ENCODE assay signal across 20 mouse cellular contexts in the genomic region with DNA sequence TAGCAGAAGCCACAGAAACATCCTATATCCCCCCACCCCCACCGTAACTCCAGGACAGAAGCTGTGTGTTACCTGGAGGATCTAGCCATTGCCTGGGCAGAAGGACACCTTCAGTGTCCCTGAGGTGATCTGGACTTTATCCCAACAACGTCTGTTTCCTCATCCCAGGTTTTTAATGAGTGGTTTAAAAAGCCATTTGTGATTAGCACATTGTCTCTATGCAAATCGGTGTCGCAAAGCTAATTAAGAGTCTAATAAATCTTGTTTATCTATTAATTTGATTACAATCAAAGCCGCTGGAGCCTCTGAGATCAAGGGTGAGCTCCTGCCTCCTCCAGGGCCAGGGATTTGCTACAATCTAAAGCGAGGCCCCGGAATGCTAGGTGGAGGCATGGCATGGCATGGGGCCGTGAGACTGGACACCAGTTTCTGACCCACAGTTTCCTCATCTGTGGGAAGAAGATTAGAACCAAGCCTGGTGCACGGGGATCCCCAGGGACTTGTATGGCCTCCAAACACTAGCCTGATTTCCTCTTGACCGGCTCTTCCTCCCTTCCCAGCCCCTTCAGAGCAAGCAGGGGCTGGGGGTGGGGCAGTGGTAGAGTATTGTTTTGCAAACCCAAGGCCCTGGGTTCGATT. TPM values are rescaled to one million over a fixed set of nuclear protein-coding genes. Genes with fewer than 3 reads are reported as not detected.
A peak's percentile ranks its signal among the peaks of the same experiment; 100 is the strongest.
DNase-seq lines count a peak whose midpoint lies in the region; ATAC-seq and TF ChIP-seq lines count a peak whose summit lies in the region.
"Had no signal": no experiment of that assay in that cellular context is flagged by ENCODE, and none has a peak within 500 bp of the region (broad histone marks: within the 10 kb centered on the region; RNA-seq: fewer than 3 reads in every experiment).

No protein-coding gene starts in this region.

- TF ChIP-seq EP300 in liver, postnatal 0 days (IDR thresholded peaks at IDR 0.05; ENCODE audit: low read depth) = no peak
- TF ChIP-seq EP300 in heart, postnatal 0 days (IDR thresholded peaks at IDR 0.05; ENCODE audit: low read depth) = no peak

- H3K27me3 ChIP-seq in heart, embryonic 12.5 days (replicated peaks) = no peaks in the 10 kb centered on the region
- H3K27me3 ChIP-seq in liver, postnatal 0 days (ENCODE audit: insufficient read depth, low read length) = no peaks in the 10 kb centered on the region
- H3K27me3 ChIP-seq in spleen, adult 2 months (ENCODE audit: control insufficient read depth, insufficient read depth, low read length) = no peaks in the 10 kb centered on the region
- no peaks in the 10 kb centered on the region for H3K27me3 ChIP-seq in heart, postnatal 0 days (ENCODE audit: control insufficient read depth, insufficient read depth, low read length)
- H3K27me3 ChIP-seq: embryonic facial prominence, embryonic 13.5 days had no signal

- WGBS in heart, embryonic 12.5 days = 68% methylated on average over 11 of the region's 11 CpGs
- 60% methylated on average over 11 of the region's 11 CpGs for WGBS in liver, postnatal 0 days (ENCODE audit: insufficient replicate concordance)
- WGBS in spleen, adult 2 months = 69% methylated on average over 11 of the region's 11 CpGs
- 69% methylated on average over 11 of the region's 11 CpGs for WGBS in heart, postnatal 0 days

- H3K4me3 ChIP-seq in heart, embryonic 12.5 days = no peak overlapping the region
- no peak overlapping the region for H3K4me3 ChIP-seq in liver, postnatal 0 days (ENCODE audit: low read depth, low read length)
- H3K4me3 ChIP-seq in spleen, adult 2 months (ENCODE audit: extremely low read depth, insufficient read depth, insufficient read length) = no peak overlapping the region
- no peak overlapping the region for H3K4me3 ChIP-seq in heart, postnatal 0 days (ENCODE audit: low read depth, low read length)
- H3K4me3 ChIP-seq: embryonic facial prominence, embryonic 13.5 days; myocyte had no signal

- no peak for ATAC-seq in heart, embryonic 12.5 days (ENCODE audit: insufficient number of reproducible peaks, low FRiP score)
- no peak for ATAC-seq in liver, postnatal 0 days
- ATAC-seq in heart, postnatal 0 days (ENCODE audit: insufficient read depth, low read depth) = no peak
- ATAC-seq in erythroblast, adult 5-6 weeks (replicated peaks; ENCODE audit: low FRiP score, poor library complexity, severe bottlenecking) = no peak
- ATAC-seq: CD4-positive, CD25-positive, alpha-beta regulatory T cell, adult 4 months; hindbrain, postnatal 0 days had no signal

- no peak for TF ChIP-seq POLR2A in spleen, adult 2 months (IDR thresholded peaks at IDR 0.05; ENCODE audit: low read depth, low read length)

- no peaks in the 10 kb centered on the region for H3K9me3 ChIP-seq in heart, embryonic 12.5 days (replicated peaks)
- H3K9me3 ChIP-seq in liver, postnatal 0 days (ENCODE audit: low read length) = no peaks in the 10 kb centered on the region
- H3K9me3 ChIP-seq in heart, postnatal 0 days (replicated peaks; ENCODE audit: control insufficient read depth, low read length) = no peaks in the 10 kb centered on the region
- H3K9me3 ChIP-seq: embryonic facial prominence, embryonic 13.5 days had no signal

- H3K4me1 ChIP-seq in heart, embryonic 12.5 days (replicated peaks) = peaks cover 67% of the 10 kb centered on the region
- H3K4me1 ChIP-seq in liver, postnatal 0 days (ENCODE audit: insufficient read depth) = peaks cover 26% of the 10 kb centered on the region
- peaks cover 11% of the 10 kb centered on the region for H3K4me1 ChIP-seq in spleen, adult 2 months (ENCODE audit: control insufficient read depth, insufficient read depth, insufficient read length)
- peaks cover 28% of the 10 kb centered on the region for H3K4me1 ChIP-seq in heart, postnatal 0 days (ENCODE audit: control insufficient read depth, insufficient read depth)

- no peak overlapping the region for H3K4me2 ChIP-seq in heart, embryonic 12.5 days
- no peak overlapping the region for H3K4me2 ChIP-seq in liver, postnatal 0 days (ENCODE audit: low read depth, low read length)
- no peak overlapping the region for H3K4me2 ChIP-seq in heart, postnatal 0 days (ENCODE audit: low read depth, low read length)
- H3K4me2 ChIP-seq: embryonic facial prominence, embryonic 13.5 days had no signal

- intact Hi-C loops in heart, postnatal 25 days (cut with DNase I) = no loop called here

- peaks cover 60% of the 10 kb centered on the region for H3K36me3 ChIP-seq in heart, embryonic 12.5 days
- peaks cover 39% of the 10 kb centered on the region for H3K36me3 ChIP-seq in liver, postnatal 0 days (replicated peaks; ENCODE audit: insufficient read depth, low read length)
- H3K36me3 ChIP-seq in spleen, adult 2 months (ENCODE audit: control insufficient read depth, insufficient read depth, low read length) = peaks cover 24% of the 10 kb centered on the region
- H3K36me3 ChIP-seq in heart, postnatal 0 days (replicated peaks; ENCODE audit: control insufficient read depth, insufficient read depth, low read length) = peaks cover 37% of the 10 kb centered on the region
- H3K36me3 ChIP-seq: G1E had no signal

- peak overlapping the region; percentile 86 for H3K27ac ChIP-seq in heart, embryonic 12.5 days (ENCODE audit: poor library complexity, severe bottlenecking)
- 0 out of 2 replicates have a peak overlapping the region, but pooled peaks have one; percentile 16 for H3K27ac ChIP-seq in liver, postnatal 0 days (ENCODE audit: low read depth)
- H3K27ac ChIP-seq in spleen, adult 2 months (ENCODE audit: insufficient read depth, low read length) = 0 out of 2 replicates have a peak overlapping the region, but pooled peaks have one; percentile 14
- H3K27ac ChIP-seq in heart, postnatal 0 days (ENCODE audit: low read depth) = peak overlapping the region; percentile 89; the same call in 1 of the 2 replicates
- H3K27ac ChIP-seq: embryonic facial prominence, embryonic 13.5 days; hindbrain, postnatal 0 days; stomach, postnatal 0 days had no signal

- no peak overlapping the region for H3K9ac ChIP-seq in heart, embryonic 12.5 days
- H3K9ac ChIP-seq in liver, postnatal 0 days (replicated peaks) = no peak overlapping the region
- H3K9ac ChIP-seq in heart, postnatal 0 days (replicated peaks; ENCODE audit: low read depth, low read length) = no peak overlapping the region
- H3K9ac ChIP-seq: embryonic facial prominence, embryonic 13.5 days had no signal

- TF ChIP-seq CTCF in liver, postnatal 0 days (IDR thresholded peaks at IDR 0.05; ENCODE audit: low read depth) = no peak
- no peak for TF ChIP-seq CTCF in spleen, adult 2 months (IDR thresholded peaks at IDR 0.05; ENCODE audit: extremely low read depth, insufficient read depth, insufficient read length, insufficient replicate concordance)
- no peak for TF ChIP-seq CTCF in heart, postnatal 0 days (IDR thresholded peaks at IDR 0.05; ENCODE audit: low read depth)

- DNase-seq in heart, postnatal 25 days (ENCODE audit: low spot score) = no peak
- DNase-seq in liver, postnatal 0 days = no peak
- DNase-seq in liver = no peak
- DNase-seq in spleen, adult 2 months (ENCODE audit: low read depth in 1 of 2, low spot score in 2 of 2) = no peak
- DNase-seq in spleen, adult 18-20 months = no peak
- DNase-seq in heart, postnatal 0 days (ENCODE audit: low spot score) = no peak
- DNase-seq: adrenal gland, postnatal 14 days; cerebellum, postnatal 14 days; kidney, adult 18-20 months; kidney, postnatal 10 days; layer of hippocampus, postnatal 36 days; lung, adult 2 months had no signal

RNA-seq across cellular contexts. Expression of gene Ppif, which starts 54.7 kb away (rescaled TPM):
- 101 and 104 TPM in 2 replicates for polyA plus RNA-seq in heart, embryonic 12.5 days (2016; fragmentation: Nextera tagmentation; extraction: Ambion mirVana)
- 100 to 1,000 TPM; 277 to 296 TPM for total RNA-seq in heart, postnatal 25 days (2021)
- polyA plus RNA-seq in liver, postnatal 0 days (2015; fragmentation: Nextera tagmentation; extraction: Ambion mirVana) = 36.0 and 38.4 TPM in 2 replicates
- polyA plus RNA-seq in spleen, adult 2 months (2012; rRNA removed) = 50.4 and 68.4 TPM in 2 replicates
- 205 and 222 TPM in 2 replicates for total RNA-seq in heart, postnatal 0 days (2014; rRNA removed; ENCODE audit: low replicate concordance)
- polyA plus RNA-seq in heart, postnatal 0 days (2015; fragmentation: Nextera tagmentation; extraction: Ambion mirVana) = 140 and 151 TPM in 2 replicates
- total RNA-seq in erythroblast, adult 5-6 weeks (2015; ENCODE audit: low replicate concordance) = 11.7 and 16.5 TPM in 2 replicates
- total RNA-seq in erythroblast, adult 5-6 weeks (2017; ENCODE audit: low replicate concordance) = 2.6 and 4.7 TPM in 2 replicates

Comparison
In these comparisons a context has a peak if more than half of its experiments do, and no peak if none do; other contexts are left out.
1. H3K27ac ChIP-seq: peak in every context shown above with its lines; median percentile 89 in heart, postnatal 0 days; 86 in heart, embryonic 12.5 days; 16 in liver, postnatal 0 days; 14 in spleen, adult 2 months.